ENCODE assay signal across 12 mouse cellular contexts in genomic region chr6:52967557-52968270, GRCm38 (mm10).
A peak's percentile ranks its signal among the peaks of the same experiment; 100 is the strongest.
DNase-seq lines count a peak whose midpoint lies in the region; ATAC-seq lines count a peak whose summit lies in the region.
"Had no signal": no experiment of that assay in that cellular context is flagged by ENCODE, and none has a peak within 500 bp of the region (broad histone marks: within the 10 kb centered on the region; RNA-seq: fewer than 3 reads in every experiment).

No protein-coding gene starts in this region.

- no peak overlapping the region for H3K4me2 ChIP-seq in heart, embryonic 11.5 days
- no peak overlapping the region for H3K4me2 ChIP-seq in lung, embryonic 15.5 days
- no peak overlapping the region for H3K4me2 ChIP-seq in limb, embryonic 12.5 days

- 0 out of 2 replicates have a peak overlapping the region, but pooled peaks have one; percentile 43 for H3K9ac ChIP-seq in heart, embryonic 11.5 days (ENCODE audit: low read depth, low read length)
- H3K9ac ChIP-seq in lung, embryonic 15.5 days = no peak overlapping the region
- no peak overlapping the region for H3K9ac ChIP-seq in limb, embryonic 12.5 days (replicated peaks)

- H3K4me3 ChIP-seq in heart, embryonic 11.5 days (ENCODE audit: low read depth, low read length) = no peak overlapping the region
- H3K4me3 ChIP-seq in lung, embryonic 15.5 days = no peak overlapping the region
- H3K4me3 ChIP-seq in limb, embryonic 12.5 days (replicated peaks) = no peak overlapping the region
- H3K4me3 ChIP-seq: midbrain, embryonic 10.5 days had no signal

- no peak for DNase-seq in heart, adult 8-10 months (ENCODE audit: low spot score)
- DNase-seq in lung, adult 18-20 months = no peak
- no peak for DNase-seq in adrenal gland, postnatal 36 days
- DNase-seq in ovary, postnatal 36 days (ENCODE audit: low spot score) = no peak
- DNase-seq: adrenal gland, postnatal 10 days; cerebellum, postnatal 36 days; kidney, adult 8-10 months had no signal

- H3K9me3 ChIP-seq in heart, embryonic 11.5 days (replicated peaks; ENCODE audit: control insufficient read depth, low read length) = no peaks in the 10 kb centered on the region
- H3K9me3 ChIP-seq in lung, embryonic 15.5 days = no peaks in the 10 kb centered on the region
- no peaks in the 10 kb centered on the region for H3K9me3 ChIP-seq in limb, embryonic 12.5 days
- H3K9me3 ChIP-seq: midbrain, embryonic 10.5 days had no signal

- peak overlapping the region; percentile 62 for H3K27ac ChIP-seq in heart, embryonic 11.5 days (ENCODE audit: low read depth, low read length)
- peak overlapping the region; percentile 51; the same call in 1 of the 2 replicates for H3K27ac ChIP-seq in lung, embryonic 15.5 days
- H3K27ac ChIP-seq in limb, embryonic 12.5 days = peak overlapping the region; percentile 90
- H3K27ac ChIP-seq: midbrain, embryonic 10.5 days had no signal

- peaks cover 42% of the 10 kb centered on the region for H3K4me1 ChIP-seq in heart, embryonic 11.5 days (ENCODE audit: control insufficient read depth, insufficient read depth, low read length)
- peaks cover 42% of the 10 kb centered on the region for H3K4me1 ChIP-seq in lung, embryonic 15.5 days
- H3K4me1 ChIP-seq in limb, embryonic 12.5 days (replicated peaks) = peaks cover 67% of the 10 kb centered on the region

- no peaks in the 10 kb centered on the region for H3K27me3 ChIP-seq in heart, embryonic 11.5 days (ENCODE audit: control insufficient read depth, insufficient read depth, low read length)
- H3K27me3 ChIP-seq in lung, embryonic 15.5 days = no peaks in the 10 kb centered on the region
- H3K27me3 ChIP-seq in limb, embryonic 12.5 days = peaks cover 5% of the 10 kb centered on the region; the same call in 1 of the 2 replicates

- no peaks in the 10 kb centered on the region for H3K36me3 ChIP-seq in heart, embryonic 11.5 days (ENCODE audit: control insufficient read depth, insufficient read depth, low read length)
- no peaks in the 10 kb centered on the region for H3K36me3 ChIP-seq in lung, embryonic 15.5 days
- no peaks in the 10 kb centered on the region for H3K36me3 ChIP-seq in limb, embryonic 12.5 days
- H3K36me3 ChIP-seq: midbrain, embryonic 10.5 days had no signal

- 42% methylated on average over 10 of the region's 10 CpGs for WGBS in heart, embryonic 11.5 days (ENCODE audit: insufficient replicate concordance)
- 38% methylated on average over 10 of the region's 10 CpGs for WGBS in lung, embryonic 15.5 days
- WGBS in limb, embryonic 12.5 days = 13% methylated on average over 10 of the region's 10 CpGs

- no peak for ATAC-seq in heart, embryonic 11.5 days (replicated peaks; ENCODE audit: insufficient number of reproducible peaks, low FRiP score, low TSS enrichment)
- no peak for ATAC-seq in lung, embryonic 15.5 days (ENCODE audit: borderline replicate concordance, extremely low read depth, low FRiP score, low TSS enrichment)
- peak; percentile 82 for ATAC-seq in limb, embryonic 12.5 days (ENCODE audit: insufficient number of reproducible peaks, insufficient read depth, low FRiP score, low TSS enrichment, low read depth)
- no peak for ATAC-seq in megakaryocyte, adult 5-6 weeks (ENCODE audit: poor library complexity, severe bottlenecking)
